Mouse (Mus musculus) cortical plate, adult 2 months (tissue): ENCODE measurements around the gene Dffb. TPM values are rescaled to one million over a fixed set of nuclear protein-coding genes. Genes with fewer than 3 reads are reported as not detected.
A peak's percentile ranks its signal among the peaks of the same experiment; 100 is the strongest.

ENCODE experiments used
- H3K27ac ChIP-seq: fragments of 200-500 bp; 2 replicates; pipeline ENCODE4 v1.5.1; 2012; ENCODE audit warnings: low read length, control low read depth, inconsistent platforms; ENCODE audit not compliant: insufficient read depth
- H3K4me1 ChIP-seq: fragments of 200-500 bp; 2 replicates; pipeline ENCODE4 v1.6.1; 2011; ENCODE audit warnings: low read length; ENCODE audit not compliant: control insufficient read depth, insufficient read depth
- H3K4me3 ChIP-seq: fragments of 200-500 bp; 2 replicates; pipeline ENCODE4 v1.5.1; 2011; ENCODE audit warnings: mild to moderate bottlenecking, low read length, control low read depth; ENCODE audit not compliant: insufficient read depth
- CTCF ChIP-seq: fragments of 200-500 bp; IDR thresholded peaks from 2 replicates; pipeline ENCODE4 v1.5.1; 2011; ENCODE audit warnings: mild to moderate bottlenecking, control low read depth, low read length; ENCODE audit not compliant: insufficient read depth; ENCODE audit errors: extremely low read depth
- POLR2A ChIP-seq: fragments of 200-500 bp; IDR thresholded peaks from 2 replicates; pipeline ENCODE4 v1.6.1; 2011; ENCODE audit warnings: mild to moderate bottlenecking, low read length, control low read depth; ENCODE audit not compliant: insufficient read depth; ENCODE audit errors: extremely low read depth
- polyA plus RNA-seq: library from polyadenylated mRNA; depleted of rRNA; stranded (reverse); fragments of >200 nt; gene quantifications from 2 replicates; pipeline ENCODE4 v1.2.3, GENCODE M21; 2012; rRNA removed

Gene Dffb
- 21.9 and 22.6 TPM in 2 replicates for polyA plus RNA-seq

DNA sequence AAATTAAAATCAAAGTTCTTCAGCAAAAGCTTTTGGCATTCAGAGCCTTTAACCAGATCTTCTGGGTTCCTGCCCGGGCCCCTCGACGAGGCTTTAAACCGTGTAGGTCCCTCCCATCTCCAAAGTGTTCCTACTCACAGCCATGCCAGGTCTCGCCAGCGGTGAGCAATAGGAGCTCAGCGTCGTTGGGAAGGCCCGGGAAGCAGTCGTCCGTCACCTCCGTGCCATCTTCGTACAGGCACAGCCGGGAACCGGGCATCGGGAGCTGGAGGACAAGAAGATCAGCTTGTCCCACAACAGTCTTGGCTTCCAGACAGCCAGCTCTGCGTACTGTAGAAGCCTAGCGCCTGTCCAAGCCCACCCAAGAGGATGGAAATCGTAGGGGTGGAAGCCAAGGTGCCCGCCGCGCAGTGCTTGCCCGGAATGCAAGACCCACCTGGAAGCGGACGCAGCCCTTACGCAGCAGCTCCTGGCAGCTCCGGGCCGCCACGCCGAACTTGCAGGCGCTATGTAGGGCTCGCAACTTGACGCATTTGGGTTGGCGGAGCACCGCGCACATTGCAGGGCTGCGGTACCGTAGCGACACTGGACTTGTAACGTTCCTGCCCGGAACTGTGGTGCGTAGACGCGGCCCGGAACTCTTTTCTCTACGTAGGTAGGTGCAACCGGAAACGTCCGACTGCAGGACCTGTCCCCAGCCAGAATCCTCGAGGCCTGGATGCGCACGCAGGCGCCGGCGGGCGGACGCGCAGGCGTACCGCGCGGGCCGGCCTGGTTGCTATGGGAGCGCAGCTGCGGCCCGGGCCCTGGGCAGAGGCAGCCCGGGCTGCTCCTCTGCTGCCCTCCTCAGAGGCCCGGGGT, at the start of gene Dffb, which contains the start of gene Cep104:
Gene Dffb (minus strand): TSS at position 696 of the 861 bp plus-strand sequence.
Gene Cep104 (plus strand): TSS at position 764 of the 861 bp plus-strand sequence.
- Histone ChIP-seq H3K27ac (peak within 1 kb of the TSS; percentile 74), H3K4me1 (peaks cover 2% of the 10 kb centered on the region; the same call in 1 of the 2 replicates), H3K4me3 (peak within 1 kb of the TSS; percentile 92)
- no peak for TF ChIP-seq CTCF
- TF ChIP-seq POLR2A = peak; percentile 80; the same call in 1 of the 2 replicates

GRCm38 (mm10) chr4:154023754-154024601, 49.1 kb upstream of the Dffb start:
- Histone ChIP-seq H3K27ac (peak overlapping the region; percentile 83), H3K4me3 (no peak overlapping the region), H3K4me1 (peaks cover 11% of the 10 kb centered on the region)
- no peak for TF ChIP-seq CTCF
- no peak for TF ChIP-seq POLR2A

DNA sequence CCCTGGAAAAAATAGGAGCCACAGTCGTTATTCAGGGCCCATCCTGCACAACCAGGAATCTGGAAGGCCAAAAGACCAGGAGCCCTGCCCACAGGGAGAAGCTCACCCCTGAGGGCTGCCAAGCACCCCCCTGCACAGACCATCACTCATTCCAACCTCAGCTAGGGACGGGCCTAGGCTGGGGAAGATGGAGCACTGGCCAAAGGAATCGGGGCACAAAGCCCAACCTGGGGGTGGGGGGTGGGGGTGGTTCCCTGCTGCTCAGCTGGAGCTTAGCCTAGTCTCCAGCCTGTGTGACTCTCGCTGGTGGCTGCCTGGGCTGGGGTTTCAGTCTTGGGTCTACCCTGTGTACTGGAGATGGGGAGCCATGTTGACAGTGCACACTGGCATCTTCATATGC, 47.9 kb upstream of the Dffb start:
- TF ChIP-seq POLR2A (no peak), CTCF (no peak)
- peaks cover 11% of the 10 kb centered on the region for H3K4me1 ChIP-seq
- peak overlapping the region; percentile 83 for H3K27ac ChIP-seq
- no peak overlapping the region for H3K4me3 ChIP-seq

GRCm38 (mm10) chr4:154022407-154022806, 47.5 kb upstream of the Dffb start:
- no peak for TF ChIP-seq POLR2A
- TF ChIP-seq CTCF = no peak
- peak overlapping the region; percentile 83 for H3K27ac ChIP-seq
- H3K4me3 ChIP-seq = no peak overlapping the region

GRCm38 (mm10) chr4:154021432-154021831, 46.5 kb upstream of the Dffb start:
- TF ChIP-seq POLR2A (no peak), CTCF (no peak)
- H3K27ac ChIP-seq = no peak overlapping the region
- peaks cover 11% of the 10 kb centered on the region for H3K4me1 ChIP-seq
- no peak overlapping the region for H3K4me3 ChIP-seq

More at GRCm38 (mm10) chr4:154022407-154022806, 47.5 kb upstream of the Dffb start:
- peaks cover 11% of the 10 kb centered on the region for H3K4me1 ChIP-seq

DNA sequence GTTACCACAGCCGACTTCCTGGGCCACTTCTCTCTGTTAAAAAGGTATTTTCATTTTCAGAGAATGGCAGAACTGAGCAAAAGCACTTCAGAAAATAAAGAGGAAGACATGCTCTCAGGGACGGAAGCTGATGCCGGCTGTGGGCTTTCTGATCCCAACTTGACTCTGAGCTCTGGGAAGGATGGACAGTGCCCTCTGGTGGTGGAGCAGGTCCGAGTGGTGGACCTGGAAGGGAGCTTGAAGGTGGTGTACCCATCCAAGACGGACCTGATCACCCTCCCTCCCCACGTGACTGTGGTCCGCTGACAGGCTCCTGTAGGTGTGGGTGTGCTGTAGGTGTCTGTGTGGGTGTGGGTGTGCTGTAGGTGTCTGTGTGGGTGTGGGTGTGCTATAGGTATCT, 44.6 kb upstream of the Dffb start:
- peak; percentile 56 for TF ChIP-seq CTCF
- TF ChIP-seq POLR2A = no peak
- H3K27ac ChIP-seq = peak overlapping the region; percentile 18; the same call in 1 of the 2 replicates

GRCm38 (mm10) chr4:154015476-154015875, 40.5 kb upstream of the Dffb start:
- peaks cover 7% of the 10 kb centered on the region for H3K4me1 ChIP-seq
- TF ChIP-seq POLR2A (no peak), CTCF (no peak)

More for the DNA sequence above, 44.6 kb upstream of the Dffb start:
- Histone ChIP-seq H3K4me1 (peaks cover 9% of the 10 kb centered on the region), H3K4me3 (no peak overlapping the region)

DNA sequence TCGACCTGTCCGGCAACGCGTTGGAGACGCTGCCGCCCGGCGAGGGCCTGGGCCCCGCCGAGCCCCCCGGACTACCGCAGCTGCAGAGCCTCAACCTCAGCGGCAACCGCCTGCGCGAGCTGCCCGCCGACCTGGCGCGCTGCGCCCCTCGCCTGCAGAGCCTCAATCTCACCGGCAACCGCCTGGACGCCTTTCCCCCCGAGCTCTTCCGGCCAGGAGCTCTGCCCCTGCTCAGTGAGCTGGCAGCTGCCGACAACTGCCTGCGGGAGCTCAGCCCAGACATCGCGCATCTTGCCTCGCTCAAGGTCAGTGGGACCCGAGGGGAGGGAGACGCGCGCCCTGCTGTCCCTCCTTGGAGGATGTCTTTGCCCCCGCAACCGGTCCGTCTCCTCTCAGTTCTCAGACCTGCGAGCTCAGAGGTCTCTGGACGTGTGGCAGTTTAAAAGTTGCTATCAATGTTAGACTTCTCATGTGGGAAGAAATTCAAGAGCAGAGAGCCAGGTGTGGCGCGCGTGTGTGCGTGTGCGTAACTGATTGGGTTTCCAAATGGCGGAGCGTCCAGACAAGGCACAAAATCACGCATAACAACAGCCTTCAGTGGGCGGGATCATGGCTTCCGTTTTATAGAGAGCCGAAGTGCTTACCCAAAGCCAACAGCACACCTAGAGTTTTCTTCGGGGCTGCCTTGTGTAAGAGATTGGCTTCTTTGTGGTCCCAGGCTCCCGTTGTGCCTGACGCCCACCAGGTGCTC, 37.4 kb upstream of the Dffb start:
- H3K27ac ChIP-seq = peak overlapping the region; percentile 47; the same call in 1 of the 2 replicates
- peaks cover 7% of the 10 kb centered on the region for H3K4me1 ChIP-seq
- TF ChIP-seq POLR2A (0 out of 2 replicates have a peak, but pooled peaks have one; percentile 18), CTCF (no peak)
- peak overlapping the region; percentile 90 for H3K4me3 ChIP-seq

More at GRCm38 (mm10) chr4:154015476-154015875, 40.5 kb upstream of the Dffb start:
- Histone ChIP-seq H3K4me3 (no peak overlapping the region), H3K27ac (no peak overlapping the region)
